Mouse (Mus musculus) CH12.LX (cell line): Measurements from ENCODE around the gene Epb41l5. TPM values are rescaled to one million over a fixed set of nuclear protein-coding genes. Genes with fewer than 3 reads are reported as not detected.

Experiments used
- DNase-seq: peaks from one replicate; pipeline ENCODE4 v3.0.0-alpha.2; 2013; ENCODE audit errors: extremely low read depth
- H3K27ac ChIP-seq: 2 replicates; pipeline ENCODE4 v1.5.1; 2012; ENCODE audit warnings: low read depth, mild to moderate bottlenecking, control low read depth, moderate library complexity; ENCODE audit not compliant: insufficient read depth
- H3K27me3 ChIP-seq: replicated peaks from 2 replicates; pipeline ENCODE3; 2012; ENCODE audit warnings: inconsistent platforms
- H3K36me3 ChIP-seq, 2 experiments: replicated peaks in 1 of 2; 2 replicates each; pipeline versions ENCODE3 to v1.6.1; 2012; ENCODE audit warnings: inconsistent platforms in 1 of 2, low read length in 1 of 2, mild to moderate bottlenecking in 1 of 2, mixed read lengths in 1 of 2, moderate library complexity in 1 of 2; ENCODE audit not compliant: control insufficient read depth in 1 of 2, insufficient read depth in 1 of 2
- H3K4me1 ChIP-seq, 2 experiments: 2 replicates each; pipeline ENCODE4 v1.6.1; 2012; ENCODE audit warnings: inconsistent platforms in 1 of 2, moderate library complexity in 1 of 2; ENCODE audit not compliant: insufficient read depth in 2 of 2, control insufficient read depth in 1 of 2
- H3K4me2 ChIP-seq: 2 replicates; pipeline ENCODE4 v1.6.1; 2012; ENCODE audit warnings: low read depth, mild to moderate bottlenecking, control low read depth; ENCODE audit not compliant: poor library complexity, insufficient read depth, severe bottlenecking
- H3K4me3 ChIP-seq, 3 experiments: fragments of 150-350 bp in 1 of 3; sonication (generic) in 1 of 3; replicated peaks in 1 of 3; 2 replicates each; pipeline versions ENCODE3 to v1.5.1; 2011 to 2012; ENCODE audit warnings: low read depth in 2 of 3, low read length in 2 of 3, mild to moderate bottlenecking in 2 of 3, moderate library complexity in 2 of 3, control low read depth in 1 of 3, improper control_type of control experiment in 1 of 3, inconsistent platforms in 1 of 3, mixed read lengths in 1 of 3; ENCODE audit not compliant: poor library complexity in 1 of 3
- H3K79me2 ChIP-seq: replicated peaks from 2 replicates; pipeline ENCODE4 v1.6.1; 2012; ENCODE audit warnings: mild to moderate bottlenecking, moderate library complexity; ENCODE audit not compliant: control insufficient read depth, poor library complexity, insufficient read depth, severe bottlenecking; ENCODE audit errors: extremely low read depth
- H3K9ac ChIP-seq: 2 replicates; pipeline ENCODE4 v1.6.1; 2012; ENCODE audit warnings: low read depth, mild to moderate bottlenecking, control low read depth, moderate library complexity; ENCODE audit not compliant: insufficient read depth
- H3K9me3 ChIP-seq: replicated peaks from 2 replicates; pipeline ENCODE3; 2012; ENCODE audit warnings: low read length, inconsistent platforms, mixed read lengths
- BHLHE40 ChIP-seq: IDR thresholded peaks from 2 replicates; pipeline ENCODE4 v1.6.1; 2011; ENCODE audit warnings: mild to moderate bottlenecking, low read depth, low read length, improper control_type of control experiment
- CHD1 ChIP-seq: IDR thresholded peaks from 2 replicates; pipeline ENCODE4 v1.6.1; 2012; ENCODE audit warnings: low read depth, low read length, improper control_type of control experiment, inconsistent platforms
- CHD2 ChIP-seq: IDR thresholded peaks from 2 replicates; pipeline ENCODE4 v1.6.1; 2011; ENCODE audit warnings: low read length, improper control_type of control experiment
- EP300 ChIP-seq: IDR thresholded peaks from 2 replicates; pipeline ENCODE4 v1.6.1; 2011; ENCODE audit warnings: low read length, improper control_type of control experiment
- ETS1 ChIP-seq: conservative IDR thresholded peaks from 2 replicates; pipeline ENCODE4 v1.6.1; 2012; ENCODE audit warnings: low read depth, mild to moderate bottlenecking, inconsistent platforms, low read length, improper control_type of control experiment, moderate library complexity
- IRF4 ChIP-seq: IDR thresholded peaks from 2 replicates; pipeline ENCODE4 v1.6.1; 2014; ENCODE audit warnings: low read depth, mild to moderate bottlenecking, inconsistent platforms, low read length, improper control_type of control experiment
- JUN ChIP-seq: IDR thresholded peaks from 2 replicates; pipeline ENCODE4 v1.6.1; 2011; ENCODE audit warnings: low read depth, mild to moderate bottlenecking, low read length, improper control_type of control experiment, moderate library complexity; ENCODE audit not compliant: insufficient read depth
- KAT2A ChIP-seq: IDR thresholded peaks from 2 replicates; pipeline ENCODE4 v1.6.1; 2012; ENCODE audit warnings: low read length, improper control_type of control experiment, inconsistent platforms; ENCODE audit not compliant: insufficient replicate concordance
- MAFK ChIP-seq: IDR thresholded peaks from 2 replicates; pipeline ENCODE4 v1.6.1; 2011; ENCODE audit warnings: low read length, improper control_type of control experiment; ENCODE audit not compliant: insufficient replicate concordance
- MAX ChIP-seq: IDR thresholded peaks from 2 replicates; pipeline ENCODE4 v1.6.1; 2011; ENCODE audit warnings: low read length, improper control_type of control experiment
- MAZ ChIP-seq: IDR thresholded peaks from 2 replicates; pipeline ENCODE4 v1.6.1; 2012; ENCODE audit warnings: low read depth, mild to moderate bottlenecking, inconsistent platforms, low read length, improper control_type of control experiment, moderate library complexity
- MXI1 ChIP-seq: IDR thresholded peaks from 2 replicates; pipeline ENCODE4 v1.6.1; 2011; ENCODE audit warnings: mild to moderate bottlenecking, low read depth, low read length, improper control_type of control experiment
- NELFE ChIP-seq: IDR thresholded peaks from 2 replicates; pipeline ENCODE4 v1.6.1; 2011; ENCODE audit warnings: low read depth, low read length, improper control_type of control experiment
- RAD21 ChIP-seq: IDR thresholded peaks from 2 replicates; pipeline ENCODE4 v1.6.1; 2011; ENCODE audit warnings: low read depth, mild to moderate bottlenecking, low read length, improper control_type of control experiment, moderate library complexity
- SIN3A ChIP-seq: IDR thresholded peaks from 2 replicates; pipeline ENCODE4 v1.6.1; 2012; ENCODE audit warnings: low read length, improper control_type of control experiment, inconsistent platforms
- SMC3 ChIP-seq: IDR thresholded peaks from 2 replicates; pipeline ENCODE4 v1.6.1; 2011; ENCODE audit warnings: low read depth, low read length, improper control_type of control experiment
- TBP ChIP-seq: conservative IDR thresholded peaks from 2 replicates; pipeline ENCODE4 v1.6.1; 2011; ENCODE audit warnings: low read depth, low read length, improper control_type of control experiment
- ZC3H11A ChIP-seq: IDR thresholded peaks from 2 replicates; pipeline ENCODE4 v1.6.1; 2012; ENCODE audit warnings: low read depth, mild to moderate bottlenecking, inconsistent platforms, low read length, improper control_type of control experiment
- ZKSCAN1 ChIP-seq: IDR thresholded peaks from 2 replicates; pipeline ENCODE4 v1.6.1; 2012; ENCODE audit warnings: low read depth, inconsistent platforms, low read length, improper control_type of control experiment, borderline replicate concordance
- ZMIZ1 ChIP-seq: IDR thresholded peaks from 2 replicates; pipeline ENCODE4 v1.6.1; 2012; ENCODE audit warnings: low read depth, mild to moderate bottlenecking, inconsistent platforms, low read length, improper control_type of control experiment
- ZNF384 ChIP-seq: IDR thresholded peaks from 2 replicates; pipeline ENCODE4 v1.6.1; 2012; ENCODE audit warnings: low read depth, low read length, improper control_type of control experiment, inconsistent platforms
- dilution Hi-C: fragments of 300-500 bp; cut with MboI; formaldehyde crosslinking; loops from 2 replicates; pipeline ENCODE4 v1.14.3; 2020; ENCODE audit warnings: low sequenced_read_pairs; ENCODE audit not compliant: extremely low pct_unique_long_range_greater_than_20kb, extremely low pct_ligation_motif_present
- in situ Hi-C: fragments of 300-500 bp; cut with MboI; formaldehyde crosslinking; loops from 3 replicates; pipeline ENCODE4 v1.14.3; 2019; ENCODE audit warnings: low sequenced_read_pairs, low pct_ligation_motif_present, low pct_unique_long_range_greater_than_20kb, mixed read lengths
- polyA plus RNA-seq: library from polyadenylated mRNA; unstranded; fragments of >175 nt; gene quantifications from 2 replicates; pipeline ENCODE4 v1.2.1, GENCODE M21; 2012; ENCODE audit warnings: low read depth; ENCODE audit not compliant: insufficient read length
- total RNA-seq, 2 experiments: library from RNA; depleted of rRNA; stranded (reverse); fragments of 300-350 nt in 1 of 2; fragments of >200 nt in 1 of 2; gene quantifications; 2 replicates each; pipeline ENCODE4 v1.2.3; 2012 to 2014

The Epb41l5 gene
- total and polyA plus RNA-seq, 3 experiments, result 3.8 to 4.5 (median 4.3) TPM

DNA sequence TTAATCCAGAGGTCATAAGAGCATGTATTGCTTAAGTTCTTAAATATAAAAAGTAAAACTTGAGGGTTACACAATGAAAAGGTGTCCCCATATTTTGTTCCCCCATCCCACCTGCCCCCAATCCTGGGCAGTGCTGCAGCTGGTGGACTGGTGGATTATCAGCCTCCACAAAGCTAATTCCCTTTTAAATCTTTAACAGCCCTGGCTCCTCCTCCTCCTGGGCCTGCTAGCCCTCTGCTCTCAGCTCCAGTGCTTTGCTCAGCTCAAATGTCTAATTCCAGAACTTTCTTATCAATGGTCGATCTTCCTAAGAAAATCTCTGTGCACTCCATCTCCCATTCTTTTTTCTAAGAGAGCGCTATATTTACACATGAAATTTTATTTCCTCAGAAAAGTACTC is 2.4 kb downstream of the Epb41l5 start:
- Histone ChIP-seq H3K9me3 (no peaks in the 10 kb centered on the region), H3K4me1 (peaks cover 0 to 4% of the 10 kb centered on the region in 2 experiments; a peak in 1 of 4 replicates), H3K4me3 (no peak overlapping the region)
- no peak for DNase-seq
- TF ChIP-seq IRF4 (no peak), MAX (no peak), SIN3A (no peak), EP300 (no peak), SMC3 (no peak), ZNF384 (no peak), CHD1 (no peak), MAFK (no peak), KAT2A (no peak), MAZ (no peak), MXI1 (no peak), RAD21 (no peak)
- TF ChIP-seq, all 38 proteins: peak for 0
- Histone ChIP-seq H3K27me3 (peaks cover 3% of the 10 kb centered on the region), H3K36me3 (peaks cover 4 to 6% of the 10 kb centered on the region in 2 experiments), H3K9ac (no peak overlapping the region), H3K27ac (no peak overlapping the region), H3K4me2 (no peak overlapping the region), H3K79me2 (no peaks in the 10 kb centered on the region; the same call in 1 of the 2 replicates)
- in situ Hi-C loops (no loop called here), dilution Hi-C loops (no loop called here)

DNA sequence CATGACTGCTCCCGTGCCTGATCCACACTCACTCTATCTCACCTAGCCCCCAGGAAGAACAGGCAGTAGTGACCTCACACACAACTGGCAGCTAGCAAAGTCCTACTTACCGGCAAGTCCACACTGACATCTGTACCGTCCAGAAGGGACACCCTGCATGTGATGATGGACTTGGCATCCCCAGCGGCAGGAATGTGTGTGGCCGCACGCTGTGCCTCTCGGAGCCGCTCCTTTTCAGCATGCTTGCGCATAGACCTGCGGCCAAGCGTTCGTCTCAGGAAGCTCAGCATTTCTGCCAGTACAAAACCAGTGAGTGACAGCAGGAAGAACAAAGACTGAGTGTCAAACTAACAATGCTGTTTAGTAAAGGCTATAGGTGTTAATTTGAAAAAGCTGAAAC is 6.4 kb downstream of the Epb41l5 start:
- no peak for DNase-seq
- H3K4me1 ChIP-seq, result 0 out of 4 replicates have a peak, but pooled peaks cover 0 to 6% of the 10 kb centered on the region in 2 experiments
- no peak overlapping the region for H3K9ac ChIP-seq
- no peaks in the 10 kb centered on the region for H3K27me3 ChIP-seq
- peaks cover 4 to 6% of the 10 kb centered on the region in 2 experiments for H3K36me3 ChIP-seq
- dilution Hi-C loops, result no loop called here
- H3K27ac ChIP-seq, result no peak overlapping the region
- H3K79me2 ChIP-seq, result no peaks in the 10 kb centered on the region; the same call in 1 of the 2 replicates
- H3K9me3 ChIP-seq, result no peaks in the 10 kb centered on the region
- no peak overlapping the region for H3K4me3 ChIP-seq
- in situ Hi-C loops, result no loop called here
- TF ChIP-seq JUN (no peak), MXI1 (no peak), RAD21 (no peak), BHLHE40 (no peak), ETS1 (no peak), MAZ (no peak), CHD2 (no peak), NELFE (no peak), ZKSCAN1 (no peak), EP300 (no peak), ZMIZ1 (no peak), TBP (no peak), MAFK (no peak), ZC3H11A (no peak)
- H3K4me2 ChIP-seq, result no peak overlapping the region
